Mouse (Mus musculus): Measurements from ENCODE around the gene Olfr1048. TPM values are rescaled to one million over a fixed set of nuclear protein-coding genes. Genes with fewer than 3 reads are reported as not detected.
"Not testable (repeated sequence)": the region's sequence is repeated elsewhere in the genome, so short reads cannot be mapped to it uniquely, and the experiment has no call there.

Olfr1048 gene
- polyA plus RNA-seq (2014; fragmentation: Nextera tagmentation; extraction: Ambion mirVana) = not detected in 2 replicates

GRCm38 (mm10) chr2:86240189-86240588 lies at the start of gene Olfr1048:
Gene Olfr1048, minus strand, starts transcription at chr2:86240289.
- H3K9me3 ChIP-seq (ENCODE audit: control insufficient read depth, low read length) = no peaks in the 10 kb centered on the region
- ATAC-seq (replicated peaks; ENCODE audit: low FRiP score) = no peak
- no peak within 1 kb of the TSS for H3K4me3 ChIP-seq (ENCODE audit: low read depth, low read length)
- no peak within 1 kb of the TSS for H3K4me2 ChIP-seq (ENCODE audit: low read depth, low read length, severe bottlenecking)
- no peak within 1 kb of the TSS for H3K27ac ChIP-seq (ENCODE audit: low read depth, low read length)
- H3K36me3 ChIP-seq (ENCODE audit: control insufficient read depth, insufficient read depth, low read length) = no peaks in the 10 kb centered on the region
- H3K27me3 ChIP-seq (ENCODE audit: control insufficient read depth, insufficient read depth, low read length) = no peaks in the 10 kb centered on the region
- no peak within 1 kb of the TSS for H3K9ac ChIP-seq (ENCODE audit: low read length)
- no peaks in the 10 kb centered on the region for H3K4me1 ChIP-seq (replicated peaks; ENCODE audit: control insufficient read depth, insufficient read depth, low read length)
- DNase-seq (ENCODE audit: low spot score) = no peak

GRCm38 (mm10) chr2:86278988-86279387 lies 38.9 kb upstream of the Olfr1048 start, which contains the start of gene Olfr1051:
Gene Olfr1051, minus strand, starts transcription at chr2:86279088.
- H3K36me3 ChIP-seq (ENCODE audit: control insufficient read depth, insufficient read depth, low read length); H3K27ac ChIP-seq (ENCODE audit: low read depth, low read length); DNase-seq (ENCODE audit: low spot score); H3K9ac ChIP-seq (ENCODE audit: low read length); H3K4me3 ChIP-seq (ENCODE audit: low read depth, low read length); ATAC-seq (replicated peaks; ENCODE audit: low FRiP score); H3K9me3 ChIP-seq (ENCODE audit: control insufficient read depth, low read length); H3K4me1 ChIP-seq (replicated peaks; ENCODE audit: control insufficient read depth, insufficient read depth, low read length); H3K27me3 ChIP-seq (ENCODE audit: control insufficient read depth, insufficient read depth, low read length); H3K4me2 ChIP-seq (ENCODE audit: low read depth, low read length, severe bottlenecking): not testable (repeated sequence)

GRCm38 (mm10) chr2:86258228-86258627 lies 18.1 kb upstream of the Olfr1048 start, which contains the start of gene Olfr1049:
Gene Olfr1049, minus strand, starts transcription at chr2:86258328.
- not testable (repeated sequence) for DNase-seq (ENCODE audit: low spot score); H3K4me1 ChIP-seq (replicated peaks; ENCODE audit: control insufficient read depth, insufficient read depth, low read length); H3K4me2 ChIP-seq (ENCODE audit: low read depth, low read length, severe bottlenecking); H3K9ac ChIP-seq (ENCODE audit: low read length); H3K27me3 ChIP-seq (ENCODE audit: control insufficient read depth, insufficient read depth, low read length); H3K27ac ChIP-seq (ENCODE audit: low read depth, low read length); H3K9me3 ChIP-seq (ENCODE audit: control insufficient read depth, low read length); ATAC-seq (replicated peaks; ENCODE audit: low FRiP score); H3K36me3 ChIP-seq (ENCODE audit: control insufficient read depth, insufficient read depth, low read length); H3K4me3 ChIP-seq (ENCODE audit: low read depth, low read length)

GRCm38 (mm10) chr2:86231301-86231700 lies 8.8 kb downstream of the Olfr1048 start, which contains the start of gene Olfr1047:
Gene Olfr1047, minus strand, starts transcription at chr2:86231401.
- Histone ChIP-seq H3K4me1 (replicated peaks; ENCODE audit: control insufficient read depth, insufficient read depth, low read length) (no peaks in the 10 kb centered on the region), H3K4me3 (ENCODE audit: low read depth, low read length) (no peak within 1 kb of the TSS), H3K9ac (ENCODE audit: low read length) (no peak within 1 kb of the TSS), H3K27me3 (ENCODE audit: control insufficient read depth, insufficient read depth, low read length) (no peaks in the 10 kb centered on the region), H3K36me3 (ENCODE audit: control insufficient read depth, insufficient read depth, low read length) (no peaks in the 10 kb centered on the region), H3K4me2 (ENCODE audit: low read depth, low read length, severe bottlenecking) (no peak within 1 kb of the TSS), H3K27ac (ENCODE audit: low read depth, low read length) (no peak within 1 kb of the TSS), H3K9me3 (ENCODE audit: control insufficient read depth, low read length) (no peaks in the 10 kb centered on the region)
- ATAC-seq (replicated peaks; ENCODE audit: low FRiP score) (no peak), DNase-seq (ENCODE audit: low spot score) (no peak)
- 90% methylated on average over 1 of the region's 1 CpGs for WGBS

- H3K9ac ChIP-seq (ENCODE audit: low read length) = no peak within 1 kb of the TSS
- H3K36me3 ChIP-seq (ENCODE audit: control insufficient read depth, insufficient read depth, low read length) = no peaks in the 10 kb centered on the region
- no peak within 1 kb of the TSS for H3K4me3 ChIP-seq (ENCODE audit: low read depth, low read length)
- ATAC-seq (replicated peaks; ENCODE audit: low FRiP score) (no peak), DNase-seq (ENCODE audit: low spot score) (no peak)
- H3K4me1 ChIP-seq (replicated peaks; ENCODE audit: control insufficient read depth, insufficient read depth, low read length) = no peaks in the 10 kb centered on the region
- no peak within 1 kb of the TSS for H3K4me2 ChIP-seq (ENCODE audit: low read depth, low read length, severe bottlenecking)
- H3K9me3 ChIP-seq (ENCODE audit: control insufficient read depth, low read length) = no peaks in the 10 kb centered on the region
- no peak within 1 kb of the TSS for H3K27ac ChIP-seq (ENCODE audit: low read depth, low read length)
- no peaks in the 10 kb centered on the region for H3K27me3 ChIP-seq (ENCODE audit: control insufficient read depth, insufficient read depth, low read length)
- 80% methylated on average over 2 of the region's 2 CpGs for WGBS
Observed at GRCm38 (mm10) chr2:86219214-86219613, 20.9 kb downstream of the Olfr1048 start, which contains the start of gene Olfr1046. Gene Olfr1046, minus strand, starts transcription at chr2:86219314.

GRCm38 (mm10) chr2:86202909-86203308 lies 37.2 kb downstream of the Olfr1048 start, which contains the start of gene Olfr1045:
Gene Olfr1045, minus strand, starts transcription at chr2:86203009.
- no peak for DNase-seq (ENCODE audit: low spot score)
- no peak for ATAC-seq (replicated peaks; ENCODE audit: low FRiP score)
- no peak within 1 kb of the TSS for H3K4me2 ChIP-seq (ENCODE audit: low read depth, low read length, severe bottlenecking)
- H3K4me1 ChIP-seq (replicated peaks; ENCODE audit: control insufficient read depth, insufficient read depth, low read length) = no peaks in the 10 kb centered on the region
- no peak within 1 kb of the TSS for H3K9ac ChIP-seq (ENCODE audit: low read length)
- H3K27me3 ChIP-seq (ENCODE audit: control insufficient read depth, insufficient read depth, low read length) = no peaks in the 10 kb centered on the region
- H3K27ac ChIP-seq (ENCODE audit: low read depth, low read length) = no peak within 1 kb of the TSS
- H3K4me3 ChIP-seq (ENCODE audit: low read depth, low read length) = no peak within 1 kb of the TSS
- no peaks in the 10 kb centered on the region for H3K9me3 ChIP-seq (ENCODE audit: control insufficient read depth, low read length)
- no peaks in the 10 kb centered on the region for H3K36me3 ChIP-seq (ENCODE audit: control insufficient read depth, insufficient read depth, low read length)

GRCm38 (mm10) chr2:86195863-86196262 lies 44.2 kb downstream of the Olfr1048 start:
- no peak overlapping the region for H3K4me2 ChIP-seq (ENCODE audit: low read depth, low read length, severe bottlenecking)
- no peaks in the 10 kb centered on the region for H3K36me3 ChIP-seq (ENCODE audit: control insufficient read depth, insufficient read depth, low read length)
- no peaks in the 10 kb centered on the region for H3K9me3 ChIP-seq (ENCODE audit: control insufficient read depth, low read length)
- 69% methylated on average over 1 of the region's 1 CpGs for WGBS
- no peak for DNase-seq (ENCODE audit: low spot score)
- no peak overlapping the region for H3K4me3 ChIP-seq (ENCODE audit: low read depth, low read length)
- H3K9ac ChIP-seq (ENCODE audit: low read length) = no peak overlapping the region
- no peaks in the 10 kb centered on the region for H3K4me1 ChIP-seq (replicated peaks; ENCODE audit: control insufficient read depth, insufficient read depth, low read length)
- no peak overlapping the region for H3K27ac ChIP-seq (ENCODE audit: low read depth, low read length)
- ATAC-seq (replicated peaks; ENCODE audit: low FRiP score) = no peak
- H3K27me3 ChIP-seq (ENCODE audit: control insufficient read depth, insufficient read depth, low read length) = no peaks in the 10 kb centered on the region

- no peak within 1 kb of the TSS for H3K27ac ChIP-seq (ENCODE audit: low read depth, low read length)
- no peaks in the 10 kb centered on the region for H3K27me3 ChIP-seq (ENCODE audit: control insufficient read depth, insufficient read depth, low read length)
- ATAC-seq (replicated peaks; ENCODE audit: low FRiP score) (no peak), DNase-seq (ENCODE audit: low spot score) (no peak)
- no peaks in the 10 kb centered on the region for H3K9me3 ChIP-seq (ENCODE audit: control insufficient read depth, low read length)
- H3K4me3 ChIP-seq (ENCODE audit: low read depth, low read length) = no peak within 1 kb of the TSS
- no peak within 1 kb of the TSS for H3K9ac ChIP-seq (ENCODE audit: low read length)
- no peaks in the 10 kb centered on the region for H3K4me1 ChIP-seq (replicated peaks; ENCODE audit: control insufficient read depth, insufficient read depth, low read length)
- no peak within 1 kb of the TSS for H3K4me2 ChIP-seq (ENCODE audit: low read depth, low read length, severe bottlenecking)
- H3K36me3 ChIP-seq (ENCODE audit: control insufficient read depth, insufficient read depth, low read length) = no peaks in the 10 kb centered on the region
Observed at GRCm38 (mm10) chr2:86185583-86185982, 54.5 kb downstream of the Olfr1048 start, which contains the start of gene Olfr52. Gene Olfr52, minus strand, starts transcription at chr2:86185683.
